Mouse (Mus musculus): ENCODE results near the gene Peak1.

DNA sequence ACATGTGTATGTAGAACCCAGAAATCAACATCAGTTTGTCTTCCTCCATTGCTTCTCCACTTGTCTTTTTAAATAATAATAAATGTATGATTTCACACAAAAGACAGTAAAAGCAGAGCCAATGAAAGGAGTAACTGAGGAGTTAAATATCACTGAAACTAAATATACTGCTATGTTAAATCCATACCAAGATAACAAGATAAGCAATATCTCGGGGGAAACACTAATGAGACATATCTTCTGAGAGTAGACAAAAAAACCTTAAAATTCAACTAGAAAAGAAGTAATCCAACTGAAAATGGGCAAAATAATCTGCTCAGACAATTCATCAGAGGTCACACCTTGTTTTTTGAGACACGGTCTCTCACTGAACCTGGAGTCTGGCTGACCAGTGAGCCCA lies 7.9 kb downstream of the Peak1 start:
- TF ChIP-seq MYOD1 (IDR thresholded peaks at IDR 0.05; ENCODE audit: control insufficient read depth, insufficient read length, low read depth), result no peak
- no peak for TF ChIP-seq CTCF (IDR thresholded peaks at IDR 0.05; ENCODE audit: control insufficient read depth, insufficient read depth, insufficient read length)
- no peak for TF ChIP-seq MAX (IDR thresholded peaks at IDR 0.05)
- TF ChIP-seq USF1 (IDR thresholded peaks at IDR 0.05; ENCODE audit: low read depth), result no peak
- TF ChIP-seq CEBPB (IDR thresholded peaks at IDR 0.05; ENCODE audit: low read depth), result no peak

All from C2C12 (cell line).